Mouse (Mus musculus) T-helper 17 cell (primary cell): ENCODE results near the gene Cfap97d2.

Source experiments
- in situ Hi-C, 2 experiments: fragments of 300-600 bp; cut with MboI, MseI; formaldehyde crosslinking; loops; 1 replicate in 1 of 2; 2 replicates in 1 of 2; pipeline ENCODE4 v1.15.1; 2025; ENCODE audit warnings: high pct_unique_total_duplicates in 2 of 2

Cfap97d2 gene

GRCm38 (mm10) chr8:13705668-13706067 lies at the start of gene Cfap97d2:
TSS of gene Cfap97d2 (plus strand) at chr8:13705889.
- in situ Hi-C loops: loop anchor here in 1 of 2 experiments (5.0 kb wide), 1 partner anchor 37 kb away; no protein-coding TSS in a partner anchor

GRCm38 (mm10) chr8:13657479-13657878 lies 48.2 kb upstream of the Cfap97d2 start:
- in situ Hi-C loops: no loop called here

- in situ Hi-C loops: no loop called here
Measured at GRCm38 (mm10) chr8:13660323-13660722, 45.4 kb upstream of the Cfap97d2 start.

GRCm38 (mm10) chr8:13664711-13665210 lies 40.9 kb upstream of the Cfap97d2 start:
- in situ Hi-C loops: no loop called here

GRCm38 (mm10) chr8:13665538-13665937 lies 40.2 kb upstream of the Cfap97d2 start:
- in situ Hi-C loops: no loop called here

GRCm38 (mm10) chr8:13665944-13666343 lies 39.7 kb upstream of the Cfap97d2 start:
- in situ Hi-C loops: no loop called here

- in situ Hi-C loops: no loop called here
Measured at GRCm38 (mm10) chr8:13667917-13668316, 37.8 kb upstream of the Cfap97d2 start.

GRCm38 (mm10) chr8:13668367-13668766 lies 37.3 kb upstream of the Cfap97d2 start:
- in situ Hi-C loops: no loop called here

- in situ Hi-C loops: no loop called here
Measured at GRCm38 (mm10) chr8:13670011-13670471, 35.6 kb upstream of the Cfap97d2 start.

GRCm38 (mm10) chr8:13671246-13672003 lies 34.3 kb upstream of the Cfap97d2 start:
- in situ Hi-C loops: no loop called here

- in situ Hi-C loops: no loop called here
Measured at GRCm38 (mm10) chr8:13673215-13673614, 32.5 kb upstream of the Cfap97d2 start.

GRCm38 (mm10) chr8:13674294-13675010 lies 31.2 kb upstream of the Cfap97d2 start:
- in situ Hi-C loops: loop anchor here (5.0 kb wide), 4 partner anchors 47 to 1348 kb away; no protein-coding TSS in a partner anchor

GRCm38 (mm10) chr8:13675121-13675520 lies 30.6 kb upstream of the Cfap97d2 start:
- in situ Hi-C loops: loop anchor here (5.0 kb wide), 4 partner anchors 48 to 1347 kb away; no protein-coding TSS in a partner anchor

- in situ Hi-C loops: loop anchor here (5.0 kb wide), 4 partner anchors 48 to 1347 kb away; no protein-coding TSS in a partner anchor
Measured at GRCm38 (mm10) chr8:13675524-13675923, 30.2 kb upstream of the Cfap97d2 start.

- in situ Hi-C loops: loop anchor here (5.0 kb wide), 4 partner anchors 49 to 1346 kb away; no protein-coding TSS in a partner anchor
Measured at GRCm38 (mm10) chr8:13676302-13676700, 29.4 kb upstream of the Cfap97d2 start.

GRCm38 (mm10) chr8:13676701-13677412 lies 28.8 kb upstream of the Cfap97d2 start:
- in situ Hi-C loops: loop anchor here (5.0 kb wide), 4 partner anchors 50 to 1345 kb away; no protein-coding TSS in a partner anchor

GRCm38 (mm10) chr8:13677413-13677883 lies 28.2 kb upstream of the Cfap97d2 start, which contains the start of gene Rasa3:
TSS of gene Rasa3 (minus strand) at chr8:13677603.
- in situ Hi-C loops: loop anchor here (5.0 kb wide), 4 partner anchors 50 to 1345 kb away; no protein-coding TSS in a partner anchor

GRCm38 (mm10) chr8:13678182-13678581 lies 27.5 kb upstream of the Cfap97d2 start:
- in situ Hi-C loops: loop anchor here (5.0 kb wide), 4 partner anchors 51 to 1344 kb away; no protein-coding TSS in a partner anchor

GRCm38 (mm10) chr8:13684131-13684530 lies 21.6 kb upstream of the Cfap97d2 start:
- in situ Hi-C loops: no loop called here

GRCm38 (mm10) chr8:13685674-13686314 lies 19.9 kb upstream of the Cfap97d2 start:
- in situ Hi-C loops: loop anchor here in 1 of 2 experiments (5.0 kb wide), 2 partner anchors 67 to 128 kb away; no protein-coding TSS in a partner anchor
